Mouse (Mus musculus) kidney, adult 8-10 months (tissue): ENCODE measurements at regions not wholly inside any gene's neighbourhood (a gene's known extent, or its start where the extent isn't known, plus 50 kb on each side); places are given as distances from the start of the nearest gene placed in this dataset.
A peak's percentile ranks its signal among the peaks of the same experiment; 100 is the strongest.

Source experiments
- DNase-seq, 2 experiments: peaks; one replicate each; pipeline ENCODE4 v3.0.0; 2022

DNA sequence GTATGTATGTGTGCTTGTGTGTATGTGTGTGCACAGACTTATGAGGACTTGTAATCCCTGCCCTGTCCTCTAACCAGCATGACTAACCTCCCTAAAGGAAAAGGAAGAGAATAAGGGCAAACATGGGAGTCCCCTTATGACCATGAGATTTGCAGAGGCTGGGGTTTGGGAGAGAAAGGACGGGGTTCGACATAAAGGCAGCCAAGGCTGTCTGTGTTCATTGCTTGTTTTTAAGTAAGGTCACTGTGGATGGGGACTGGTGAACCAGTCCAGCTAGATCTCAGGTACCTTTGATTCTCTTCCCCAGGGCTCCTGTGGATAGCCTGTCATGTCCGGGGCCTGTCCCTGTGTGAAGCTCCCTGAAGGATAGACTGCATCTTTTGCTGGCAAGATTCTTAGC is 55.6 kb downstream of the Irf2bp2 start:
- no peak for DNase-seq

DNA sequence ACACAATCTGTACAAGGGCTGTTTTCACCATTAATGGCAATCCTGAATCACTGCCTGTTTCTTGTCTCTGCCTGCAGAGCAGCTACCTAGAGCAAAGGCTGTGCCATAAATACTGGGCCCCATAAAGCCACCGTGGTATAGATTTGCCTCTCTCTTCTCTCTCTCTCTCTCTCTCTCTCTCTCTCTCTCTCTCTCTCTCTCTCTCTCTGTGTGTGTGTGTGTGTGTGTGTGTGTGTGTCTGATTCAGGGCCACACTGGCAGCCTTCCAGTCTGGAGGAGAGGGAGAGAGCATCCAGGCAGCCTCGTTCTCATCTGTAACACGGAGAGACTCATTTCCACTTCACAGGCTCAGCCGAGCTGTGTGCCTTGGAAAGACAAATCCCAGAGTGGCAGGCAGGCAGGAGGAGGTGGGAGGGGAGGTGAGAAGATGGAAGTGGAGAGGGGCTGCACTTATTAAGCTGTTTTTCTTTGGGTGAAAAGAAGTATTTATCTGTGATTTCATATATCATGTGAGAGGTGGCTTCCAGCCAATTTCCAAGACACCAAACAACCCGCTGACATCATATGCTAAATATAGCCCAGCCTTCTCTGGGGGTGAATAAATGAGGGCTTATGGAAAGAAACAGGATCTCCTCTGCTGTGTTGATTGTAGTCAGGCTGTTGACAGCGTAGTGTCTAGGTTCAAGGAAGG is 56.7 kb downstream of the Irf2bp2 start:
- peak; percentile 48 to 51 for DNase-seq

DNA sequence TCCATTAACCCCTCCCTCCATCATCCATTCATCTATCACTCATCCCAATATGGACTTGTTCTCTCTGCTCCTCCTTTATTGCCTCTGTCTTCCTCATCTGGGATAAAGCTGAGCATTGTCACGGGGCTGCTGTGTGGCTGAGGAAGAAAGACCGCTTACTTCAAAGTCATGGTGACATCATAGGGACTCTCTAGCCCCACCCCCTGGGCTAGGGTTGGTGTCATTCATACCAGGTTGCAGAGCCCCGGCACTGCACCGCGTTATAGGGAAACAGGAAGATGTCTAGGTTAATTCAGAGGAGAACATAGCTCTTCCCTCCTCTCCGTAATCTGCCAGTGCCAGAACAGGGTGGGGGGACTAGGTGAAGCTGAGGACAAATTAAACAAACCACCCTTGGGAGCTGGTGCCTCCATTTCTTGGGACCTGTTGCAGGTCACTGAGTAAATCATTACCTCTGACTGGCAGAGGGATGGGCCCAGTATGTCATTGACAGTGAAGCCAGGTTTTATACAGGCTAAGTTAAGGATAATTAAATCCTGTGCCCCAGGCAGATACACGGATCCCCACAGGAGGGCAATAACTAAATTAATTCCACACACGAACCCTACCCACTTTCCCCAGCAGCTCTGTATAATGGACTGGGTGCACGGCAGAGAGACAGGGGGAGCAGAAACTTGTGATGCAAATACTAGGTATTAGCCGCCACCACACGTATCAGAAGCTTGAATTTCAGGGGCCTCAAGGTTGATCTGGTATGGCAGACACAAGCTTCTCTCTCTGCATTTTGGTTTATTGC is 57.5 kb downstream of the Irf2bp2 start:
- DNase-seq: peak; percentile 46 to 54

DNA sequence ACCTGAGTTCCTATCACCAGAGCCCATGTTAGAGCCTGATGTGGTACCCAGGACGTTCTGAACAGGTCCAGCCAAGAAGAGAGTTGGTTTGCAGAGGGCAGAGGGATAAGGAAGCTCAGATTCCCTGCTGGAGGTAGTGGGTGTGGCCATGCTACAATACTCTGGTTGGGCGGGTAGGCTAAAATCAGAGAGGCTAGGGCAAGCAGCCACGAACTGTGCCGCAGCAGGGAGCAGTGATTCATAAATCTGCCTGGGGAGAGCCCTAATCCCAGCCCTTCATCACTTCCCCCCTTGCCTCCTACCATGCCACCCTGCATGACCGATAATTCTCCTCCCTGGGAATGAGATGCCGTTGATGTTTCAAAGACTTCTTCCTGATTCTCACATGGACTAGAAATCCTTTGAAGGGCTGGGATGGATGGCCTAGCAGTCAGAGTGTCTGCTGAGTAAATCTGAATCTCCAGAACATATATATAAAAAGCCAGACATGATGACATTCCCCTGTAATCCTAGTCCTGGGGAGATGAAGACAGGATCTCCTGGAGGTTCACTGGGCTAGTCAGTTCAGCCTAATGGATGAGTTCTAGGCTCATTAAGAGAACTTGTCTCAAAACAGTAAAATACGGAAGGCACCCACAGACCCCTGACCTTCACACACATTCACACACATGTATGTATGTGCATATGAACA is 57.6 kb upstream of the Tarbp1 start:
- DNase-seq: no peak

DNA sequence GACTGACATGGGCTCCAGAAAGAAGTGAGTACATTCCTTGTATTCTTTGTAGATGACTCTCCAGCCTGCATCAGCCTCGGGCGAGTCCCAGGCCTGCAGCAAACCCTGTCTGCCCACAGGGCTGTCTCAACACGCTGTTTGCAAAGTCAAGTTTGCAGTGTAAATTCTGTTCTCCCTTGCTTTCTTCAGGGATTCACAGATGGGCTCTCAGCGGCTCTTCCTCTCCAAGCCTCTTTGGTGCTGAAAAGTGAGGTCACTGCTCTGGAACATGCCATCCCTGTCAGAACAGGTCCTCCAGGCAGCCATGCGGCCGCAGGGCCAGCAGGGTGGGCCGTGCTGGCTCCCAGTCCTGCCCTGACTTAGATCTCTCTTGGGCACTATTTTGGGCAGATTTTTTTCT is 56.6 kb upstream of the Tarbp1 start:
- DNase-seq: no peak

DNA sequence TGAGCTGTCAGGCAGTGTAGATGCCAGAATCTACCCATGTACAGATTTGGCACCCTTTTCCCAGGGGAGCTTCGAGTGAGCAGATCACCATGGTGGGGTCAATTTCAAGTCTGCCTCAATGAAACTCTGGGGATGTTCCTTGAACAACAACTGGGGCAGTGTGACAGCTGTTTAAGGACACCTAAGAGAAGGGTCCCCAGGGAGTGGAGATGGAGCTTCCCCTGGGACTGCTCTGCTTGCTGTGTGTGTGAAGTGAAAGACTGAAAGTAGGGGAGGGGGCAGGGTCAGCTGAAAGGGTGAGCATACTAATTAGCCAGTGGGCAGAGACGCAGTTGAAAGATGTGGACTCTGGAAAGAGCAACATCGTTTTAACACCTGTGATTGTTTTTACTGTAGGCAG is 54.5 kb upstream of the Tarbp1 start:
- DNase-seq: no peak

DNA sequence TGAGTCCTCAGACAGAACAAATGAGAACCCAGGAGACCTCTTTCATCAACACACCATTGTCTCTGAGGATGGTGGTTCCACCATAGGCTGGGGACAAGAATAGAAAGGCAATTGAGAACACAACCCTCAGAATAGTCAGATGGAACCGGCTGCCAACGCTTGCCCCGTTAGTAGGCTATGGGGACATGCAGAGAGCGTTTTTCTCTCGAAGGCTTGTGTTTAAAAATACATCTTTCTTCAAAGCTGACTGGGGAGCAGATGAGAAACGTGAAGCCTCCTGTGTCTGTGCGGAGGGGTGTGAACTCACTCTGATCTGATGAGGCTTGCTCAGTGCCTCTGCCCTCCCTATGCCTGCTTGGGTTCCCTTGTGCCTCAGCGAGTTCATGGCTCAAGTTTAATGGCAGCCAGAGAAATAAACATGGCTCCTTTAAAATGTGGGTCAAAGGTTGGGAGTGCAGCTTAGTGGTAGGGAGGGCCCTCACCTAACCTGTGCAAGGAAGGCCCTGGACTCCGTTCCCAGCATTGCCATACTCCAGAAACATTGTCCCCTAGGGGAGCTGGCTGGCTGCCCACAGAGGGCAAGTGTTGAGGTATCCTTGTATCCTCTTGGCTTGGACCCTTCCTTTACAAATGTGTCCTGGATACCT is 53.7 kb upstream of the Tarbp1 start:
- DNase-seq: no peak

DNA sequence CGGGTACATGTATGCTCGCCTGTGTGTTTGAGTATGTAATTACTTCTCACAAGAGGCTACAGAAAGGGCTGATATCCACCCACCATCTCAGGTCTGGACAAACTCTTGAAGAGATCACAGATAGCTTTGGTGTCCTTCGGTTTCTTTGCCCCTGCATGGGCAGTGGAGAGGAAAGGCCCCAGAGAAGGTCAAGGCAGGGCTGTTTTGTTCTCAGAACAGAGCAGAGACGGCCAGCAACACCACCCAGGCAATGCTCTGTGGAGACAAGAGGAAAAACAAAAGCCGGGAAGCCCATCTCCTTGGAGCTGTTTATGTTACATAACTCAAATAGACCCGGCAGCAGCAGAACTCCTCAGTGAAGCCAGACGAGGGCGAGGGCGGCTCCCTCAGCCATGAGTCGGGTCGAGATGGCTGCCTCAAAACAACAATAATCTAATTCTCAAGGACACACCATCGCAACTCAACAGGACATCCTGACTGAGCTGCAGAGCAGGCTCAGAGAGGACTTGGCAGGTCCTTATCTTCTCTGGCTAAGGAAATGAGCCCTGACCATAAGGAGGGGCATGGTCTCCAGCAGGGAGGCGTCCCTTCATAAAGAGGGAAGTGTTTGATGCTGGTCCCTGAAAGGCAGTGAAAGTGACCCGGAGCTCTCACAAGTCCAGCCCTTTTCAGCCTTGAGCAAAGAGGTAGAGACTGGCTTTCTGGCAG is 52.2 kb upstream of the Tarbp1 start:
- DNase-seq: peak; percentile 36 to 61

DNA sequence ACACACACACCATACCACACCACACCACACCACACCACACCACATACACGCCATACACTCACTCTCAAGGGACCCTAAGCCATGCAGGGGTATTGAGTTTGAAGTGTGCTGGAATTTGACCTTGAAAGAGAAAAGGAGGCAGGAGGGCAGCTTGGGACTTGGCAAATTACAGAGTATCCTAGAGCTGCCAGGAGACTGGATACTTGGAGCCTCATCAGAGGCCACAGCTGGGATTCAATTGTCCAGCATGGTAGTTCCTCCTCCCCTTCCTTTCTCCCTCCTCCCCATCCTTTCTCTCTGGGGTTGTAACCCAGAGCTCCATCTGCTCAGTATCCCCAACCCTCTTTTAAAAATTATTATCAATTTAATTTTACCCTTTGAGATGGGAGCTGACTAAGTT is 50.7 kb upstream of the Tarbp1 start:
- no peak for DNase-seq
